Mouse (Mus musculus) hindbrain, embryonic 11.5 days (tissue): ENCODE measurements at regions not wholly inside any gene's neighbourhood (a gene's known extent, or its start where the extent isn't known, plus 50 kb on each side); places are given as distances from the start of the nearest gene placed in this dataset.
"Not testable (repeated sequence)": the region's sequence is repeated elsewhere in the genome, so short reads cannot be mapped to it uniquely, and the experiment has no call there.

Source experiments
- ATAC-seq: fragments of 200-750 bp; cut with Nextera tagmentation; 2 replicates; pipeline ENCODE4 v1.8.0; 2017; ENCODE audit warnings: mild to moderate bottlenecking, moderate TSS enrichment, moderate library complexity; ENCODE audit not compliant: low FRiP score
- DNase-seq: peaks from one replicate; pipeline ENCODE4 v3.0.0-alpha.2; 2015; ENCODE audit warnings: low spot score
- H3K27ac ChIP-seq: fragments of 300-500 bp; sonication (generic); 2 replicates; pipeline ENCODE4 v1.5.1; 2014; ENCODE audit warnings: mild to moderate bottlenecking, low read depth, low read length
- H3K27me3 ChIP-seq: fragments of 300-500 bp; sonication (generic); 2 replicates; pipeline ENCODE4 v1.6.1; 2014; ENCODE audit warnings: mild to moderate bottlenecking, low read length, moderate library complexity, mixed read lengths; ENCODE audit not compliant: control insufficient read depth, insufficient read depth
- H3K36me3 ChIP-seq: fragments of 300-500 bp; sonication (generic); 2 replicates; pipeline ENCODE4 v1.6.1; 2014; ENCODE audit warnings: mild to moderate bottlenecking, low read length, moderate library complexity, mixed read lengths; ENCODE audit not compliant: control insufficient read depth, insufficient read depth
- H3K4me1 ChIP-seq: fragments of 300-500 bp; sonication (generic); replicated peaks from 2 replicates; pipeline ENCODE4 v1.6.1; 2014; ENCODE audit warnings: low read length, mixed read lengths; ENCODE audit not compliant: control insufficient read depth, insufficient read depth
- H3K4me2 ChIP-seq: fragments of 300-500 bp; sonication (generic); replicated peaks from 2 replicates; pipeline ENCODE4 v1.6.1; 2014; ENCODE audit warnings: mild to moderate bottlenecking, low read depth, low read length
- H3K4me3 ChIP-seq: fragments of 300-500 bp; sonication (generic); 2 replicates; pipeline ENCODE4 v1.5.1; 2014; ENCODE audit warnings: low read depth, low read length
- H3K9ac ChIP-seq: fragments of 300-500 bp; sonication (generic); 2 replicates; pipeline ENCODE4 v1.6.1; 2014; ENCODE audit warnings: low read depth, low read length
- H3K9me3 ChIP-seq: fragments of 300-500 bp; sonication (generic); 2 replicates; pipeline ENCODE4 v1.6.1; 2016; ENCODE audit warnings: low read length; ENCODE audit not compliant: control insufficient read depth
- WGBS: fragments of 180-500 bp; shearing (Covaris S2); extraction: QIAGEN DNeasy Blood & Tissue Kit; methylation state at CpG from one replicate; pipeline ENCODE4 v1.1.7; 2014; 5-methylcytosine and 5-hydroxymethylcytosine counted together

- not testable (repeated sequence) for H3K27me3 ChIP-seq, H3K4me3 ChIP-seq, ATAC-seq, DNase-seq, H3K4me2 ChIP-seq, H3K9me3 ChIP-seq, H3K4me1 ChIP-seq, H3K36me3 ChIP-seq, H3K9ac ChIP-seq, H3K27ac ChIP-seq
- WGBS: 79% methylated on average over 5 of the region's 6 CpGs
These were observed 74.9 kb upstream of the Vmn1r3 start for GRCm38 (mm10) chr4:3260061-3260460.

- H3K9me3 ChIP-seq: peaks cover 18% of the 10 kb centered on the region
- H3K4me1 ChIP-seq, H3K36me3 ChIP-seq, H3K4me2 ChIP-seq, H3K27me3 ChIP-seq, H3K4me3 ChIP-seq, H3K27ac ChIP-seq, H3K9ac ChIP-seq, DNase-seq: not testable (repeated sequence)
- ATAC-seq: peak; percentile 56
- 89% methylated on average over 21 of the region's 21 CpGs for WGBS
These were observed 67.6 kb upstream of the Vmn1r3 start for GRCm38 (mm10) chr4:3252606-3253281.

- H3K36me3 ChIP-seq, H3K4me2 ChIP-seq, H3K27ac ChIP-seq, ATAC-seq, H3K4me3 ChIP-seq, DNase-seq, H3K27me3 ChIP-seq, H3K4me1 ChIP-seq, H3K9ac ChIP-seq: not testable (repeated sequence)
- H3K9me3 ChIP-seq: peaks cover 18% of the 10 kb centered on the region
- WGBS: 59% methylated on average over 4 of the region's 4 CpGs
These were observed 65.1 kb upstream of the Vmn1r3 start for GRCm38 (mm10) chr4:3250258-3250657.

GRCm38 (mm10) chr4:3242011-3242410 is 56.9 kb upstream of the Vmn1r3 start:
- H3K9me3 ChIP-seq: peaks cover 11% of the 10 kb centered on the region; the same call in 1 of the 2 replicates
- H3K27ac ChIP-seq, H3K4me3 ChIP-seq, ATAC-seq, H3K4me2 ChIP-seq, DNase-seq, H3K9ac ChIP-seq, H3K27me3 ChIP-seq, H3K36me3 ChIP-seq, H3K4me1 ChIP-seq: not testable (repeated sequence)
- WGBS: 79% methylated on average over 6 of the region's 6 CpGs

GRCm38 (mm10) chr4:3241351-3241750 is 56.2 kb upstream of the Vmn1r3 start:
- H3K9me3 ChIP-seq: peaks cover 12% of the 10 kb centered on the region
- 70% methylated on average over 4 of the region's 4 CpGs for WGBS
- H3K4me3 ChIP-seq, H3K9ac ChIP-seq, H3K27ac ChIP-seq, H3K27me3 ChIP-seq, H3K36me3 ChIP-seq, ATAC-seq, H3K4me2 ChIP-seq, H3K4me1 ChIP-seq, DNase-seq: not testable (repeated sequence)

- not testable (repeated sequence) for H3K4me3 ChIP-seq, H3K36me3 ChIP-seq, H3K9ac ChIP-seq, ATAC-seq, H3K4me1 ChIP-seq, H3K27ac ChIP-seq, H3K4me2 ChIP-seq, DNase-seq, H3K27me3 ChIP-seq
- peaks cover 16% of the 10 kb centered on the region for H3K9me3 ChIP-seq
- WGBS: 72% methylated on average over 6 of the region's 6 CpGs
These were observed 53.3 kb upstream of the Vmn1r3 start for GRCm38 (mm10) chr4:3238493-3238892.

GRCm38 (mm10) chr4:3236148-3236779 is 51.1 kb upstream of the Vmn1r3 start:
- not testable (repeated sequence) for DNase-seq
- peaks cover 14% of the 10 kb centered on the region for H3K9me3 ChIP-seq
- peak; percentile 53; the same call in 1 of the 2 replicates for ATAC-seq

More at GRCm38 (mm10) chr4:3236148-3236779, 51.1 kb upstream of the Vmn1r3 start:
- H3K36me3 ChIP-seq, H3K9ac ChIP-seq, H3K27me3 ChIP-seq, H3K27ac ChIP-seq, H3K4me1 ChIP-seq, H3K4me3 ChIP-seq, H3K4me2 ChIP-seq: not testable (repeated sequence)
- 29% methylated on average over 2 of the region's 2 CpGs for WGBS
